Mouse (Mus musculus): ENCODE results near the gene Opalin.

DNA sequence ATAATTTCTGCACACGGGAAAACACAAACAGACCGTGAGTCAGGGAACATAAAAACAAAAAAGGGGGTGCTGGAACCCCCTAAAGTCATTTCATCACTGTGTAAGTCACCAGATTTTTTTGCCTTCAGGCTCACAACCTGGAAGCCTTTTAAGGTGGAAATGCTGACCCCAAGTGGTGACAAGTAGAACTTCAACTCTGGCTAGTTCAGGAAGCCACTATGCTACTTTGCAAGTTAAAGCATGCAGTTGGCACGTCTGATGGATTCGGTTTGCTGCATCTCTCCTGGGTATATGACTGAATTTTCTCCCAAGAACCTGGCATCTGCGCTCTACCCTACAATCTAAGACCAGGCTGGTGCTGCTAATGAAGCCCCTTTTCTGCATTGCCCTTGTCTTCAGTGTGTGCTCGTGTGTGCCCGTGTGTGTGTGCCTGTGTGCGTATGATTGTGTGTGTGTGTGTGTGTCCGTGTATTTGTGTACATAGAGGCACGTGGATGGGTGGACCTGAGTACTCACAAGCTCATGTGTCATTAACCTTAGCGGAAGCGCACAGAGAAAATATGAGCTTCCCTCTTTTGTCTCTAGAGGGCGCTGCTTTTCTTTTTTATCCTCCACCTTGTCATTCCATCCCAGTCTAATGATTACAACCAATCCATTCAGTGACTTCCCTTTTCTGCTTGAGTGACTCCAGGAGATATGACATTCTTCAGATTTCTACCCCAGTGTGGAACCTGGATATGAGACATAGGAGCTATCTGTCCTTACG, 60.8 kb downstream of the Opalin start:
- TF ChIP-seq CTCF (IDR thresholded peaks at IDR 0.05; ENCODE audit: low read depth) (peak; percentile 83), EP300 (IDR thresholded peaks at IDR 0.05; ENCODE audit: low read depth) (no peak)
